Mouse (Mus musculus): Measurements from ENCODE around the gene Prkn. TPM values are rescaled to one million over a fixed set of nuclear protein-coding genes. Genes with fewer than 3 reads are reported as not detected.

The Prkn gene
- polyA plus RNA-seq, 1 experiment from 2014 or later: 2.1 TPM

GRCm38 (mm10) chr17:12059041-12059440 is 1218.9 kb downstream of the Prkn start:
- Histone ChIP-seq H3K9ac (no peak overlapping the region), H3K36me3 (no peaks in the 10 kb centered on the region), H3K4me2 (replicated peaks) (no peak overlapping the region), H3K9me3 (no peaks in the 10 kb centered on the region), H3K27ac (no peak overlapping the region), H3K4me3 (no peak overlapping the region), H3K27me3 (no peaks in the 10 kb centered on the region), H3K4me1 (no peaks in the 10 kb centered on the region)
- WGBS: 87% methylated on average over 6 of the region's 6 CpGs
- ATAC-seq (ENCODE audit: low FRiP score, low read depth): no peak

- Histone ChIP-seq H3K4me2 (replicated peaks) (no peak overlapping the region), H3K27me3 (no peaks in the 10 kb centered on the region), H3K4me3 (no peak overlapping the region), H3K9ac (no peak overlapping the region), H3K9me3 (no peaks in the 10 kb centered on the region), H3K36me3 (no peaks in the 10 kb centered on the region), H3K27ac (no peak overlapping the region), H3K4me1 (no peaks in the 10 kb centered on the region)
- 90% methylated on average over 10 of the region's 10 CpGs for WGBS
- no peak for ATAC-seq (ENCODE audit: low FRiP score, low read depth)
Measured at GRCm38 (mm10) chr17:12061381-12061780, 1221.2 kb downstream of the Prkn start.

- no peaks in the 10 kb centered on the region for H3K9me3 ChIP-seq
- no peak for ATAC-seq (ENCODE audit: low FRiP score, low read depth)
- H3K4me3 ChIP-seq: no peak overlapping the region
- H3K36me3 ChIP-seq: no peaks in the 10 kb centered on the region
- no peaks in the 10 kb centered on the region for H3K4me1 ChIP-seq
- no peak overlapping the region for H3K27ac ChIP-seq
- no peaks in the 10 kb centered on the region for H3K27me3 ChIP-seq
- H3K4me2 ChIP-seq (replicated peaks): no peak overlapping the region
- 89% methylated on average over 3 of the region's 3 CpGs for WGBS
- no peak overlapping the region for H3K9ac ChIP-seq
Measured at GRCm38 (mm10) chr17:12062861-12063260, 1222.7 kb downstream of the Prkn start.

DNA sequence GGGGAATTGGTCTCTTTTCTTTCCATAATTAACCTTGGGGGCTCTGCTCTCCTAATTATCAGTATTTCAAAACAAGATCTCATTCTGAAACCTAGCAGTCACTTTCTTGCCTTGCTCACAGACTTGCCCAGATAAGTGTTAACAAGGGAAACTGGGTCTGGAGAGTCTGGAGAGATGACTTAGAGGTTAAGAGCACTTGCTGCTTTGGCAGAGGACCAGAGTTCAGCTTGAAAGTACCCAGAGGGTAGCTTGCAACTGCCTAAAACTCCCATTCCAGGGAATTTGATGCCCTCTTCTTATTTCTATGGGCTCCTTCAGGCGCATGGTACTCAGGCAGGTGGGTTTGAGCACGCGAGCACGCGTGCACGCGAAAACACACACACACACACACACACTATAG is 1223.3 kb downstream of the Prkn start:
- Histone ChIP-seq H3K4me3 (no peak overlapping the region), H3K27ac (no peak overlapping the region), H3K4me2 (replicated peaks) (no peak overlapping the region), H3K36me3 (no peaks in the 10 kb centered on the region), H3K4me1 (no peaks in the 10 kb centered on the region), H3K27me3 (no peaks in the 10 kb centered on the region), H3K9me3 (peaks cover 4% of the 10 kb centered on the region; the same call in 1 of the 2 replicates), H3K9ac (no peak overlapping the region)
- WGBS: 97% methylated on average over 7 of the region's 7 CpGs
- no peak for ATAC-seq (ENCODE audit: low FRiP score, low read depth)

DNA sequence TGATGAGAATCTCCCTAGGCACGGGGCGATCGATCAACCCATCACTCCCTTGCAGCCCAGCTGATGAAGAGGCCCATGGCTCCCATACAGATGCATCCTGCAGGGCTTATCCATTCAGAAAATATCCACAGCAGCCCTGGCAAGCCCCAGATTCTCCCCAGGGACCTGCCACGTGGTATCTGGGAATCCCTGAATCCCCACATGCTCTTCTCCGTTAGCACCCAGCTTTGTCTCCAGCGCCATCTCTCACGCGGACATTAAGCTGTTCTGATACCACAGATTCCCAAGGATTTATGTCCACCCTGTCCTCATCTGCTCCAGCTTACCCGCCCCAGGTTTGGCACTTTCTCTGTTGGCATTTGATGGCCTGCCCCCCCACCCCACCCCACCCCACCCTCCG is 1225.9 kb downstream of the Prkn start:
- Histone ChIP-seq H3K27me3 (no peaks in the 10 kb centered on the region), H3K4me3 (no peak overlapping the region), H3K9ac (no peak overlapping the region), H3K4me1 (no peaks in the 10 kb centered on the region), H3K27ac (no peak overlapping the region), H3K4me2 (replicated peaks) (no peak overlapping the region), H3K9me3 (peaks cover 4% of the 10 kb centered on the region; the same call in 1 of the 2 replicates), H3K36me3 (no peaks in the 10 kb centered on the region)
- no peak for ATAC-seq (ENCODE audit: low FRiP score, low read depth)
- 82% methylated on average over 10 of the region's 10 CpGs for WGBS

GRCm38 (mm10) chr17:12076816-12077215 is 1236.6 kb downstream of the Prkn start:
- no peak overlapping the region for H3K27ac ChIP-seq
- no peaks in the 10 kb centered on the region for H3K9me3 ChIP-seq
- H3K4me3 ChIP-seq: no peak overlapping the region
- no peaks in the 10 kb centered on the region for H3K36me3 ChIP-seq
- H3K4me1 ChIP-seq: peaks cover 7% of the 10 kb centered on the region
- no peak for ATAC-seq (ENCODE audit: low FRiP score, low read depth)
- no peak overlapping the region for H3K9ac ChIP-seq
- H3K27me3 ChIP-seq: no peaks in the 10 kb centered on the region
- no peak overlapping the region for H3K4me2 ChIP-seq (replicated peaks)
- WGBS: 65% methylated on average over 2 of the region's 2 CpGs

GRCm38 (mm10) chr17:12080656-12081495 is 1240.7 kb downstream of the Prkn start:
- H3K4me2 ChIP-seq (replicated peaks): peak overlapping the region; percentile 27
- ATAC-seq (ENCODE audit: low FRiP score, low read depth): no peak

DNA sequence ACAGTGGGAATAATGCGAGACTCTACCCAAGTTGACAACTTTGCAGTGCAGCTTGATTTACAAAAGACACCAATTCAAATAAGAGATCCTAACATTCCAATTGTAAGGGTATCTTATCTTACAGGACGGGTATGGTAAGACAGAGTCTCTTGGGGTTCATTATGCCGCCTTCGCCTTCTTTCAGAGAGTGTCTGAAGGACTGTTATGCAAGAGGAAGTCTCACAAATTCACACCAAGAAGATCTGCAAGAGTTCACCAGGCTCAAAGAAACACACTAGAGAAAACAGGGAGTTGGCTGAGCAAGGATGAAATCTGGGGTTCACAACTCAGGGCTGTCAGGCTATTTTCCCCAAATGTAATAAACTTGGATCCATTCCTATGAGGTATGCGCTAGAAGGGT is 1242.0 kb downstream of the Prkn start:
- Histone ChIP-seq H3K27ac (no peak overlapping the region), H3K4me1 (peaks cover 7% of the 10 kb centered on the region), H3K9me3 (no peaks in the 10 kb centered on the region), H3K9ac (no peak overlapping the region), H3K36me3 (no peaks in the 10 kb centered on the region), H3K4me2 (replicated peaks) (no peak overlapping the region), H3K4me3 (no peak overlapping the region), H3K27me3 (no peaks in the 10 kb centered on the region)
- no peak for ATAC-seq (ENCODE audit: low FRiP score, low read depth)
- 89% methylated on average over 5 of the region's 5 CpGs for WGBS

More at GRCm38 (mm10) chr17:12080656-12081495, 1240.7 kb downstream of the Prkn start:
- Histone ChIP-seq H3K9me3 (no peaks in the 10 kb centered on the region), H3K27me3 (no peaks in the 10 kb centered on the region), H3K4me3 (no peak overlapping the region), H3K36me3 (no peaks in the 10 kb centered on the region), H3K9ac (no peak overlapping the region), H3K4me1 (peaks cover 7% of the 10 kb centered on the region), H3K27ac (no peak overlapping the region)
- 37% methylated on average over 20 of the region's 20 CpGs for WGBS

DNA sequence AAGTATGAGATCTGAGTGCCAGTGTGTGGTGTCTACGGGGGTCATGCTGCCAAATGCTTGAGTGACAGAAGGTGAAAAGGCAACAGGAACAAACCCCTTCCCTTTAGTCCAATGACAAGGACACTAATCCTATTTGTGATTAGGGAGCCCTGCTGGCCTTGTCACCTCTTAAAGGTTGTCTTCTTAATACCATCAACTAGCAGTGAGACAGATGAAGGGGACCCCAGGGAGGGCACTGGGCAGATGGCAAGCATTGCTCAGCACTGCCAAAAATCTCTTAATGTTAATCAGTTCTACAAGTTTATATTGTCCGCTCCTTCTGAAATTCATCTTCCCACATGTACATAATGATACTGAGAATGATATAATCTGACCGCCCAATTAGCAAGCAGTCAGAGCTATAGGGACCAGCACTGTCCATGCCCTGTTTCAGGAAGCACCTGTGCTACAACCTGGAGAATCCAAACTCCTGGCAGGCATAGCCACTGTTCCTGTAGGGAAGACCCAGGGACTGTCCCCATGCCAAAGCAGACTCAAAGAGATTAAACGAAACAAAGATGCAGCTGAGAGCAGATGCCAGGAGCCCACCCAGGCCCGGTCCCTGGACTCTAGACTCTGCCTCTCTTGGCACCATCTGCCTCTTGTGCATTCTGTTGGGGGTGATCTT is 1250.2 kb downstream of the Prkn start:
- Histone ChIP-seq H3K4me3 (no peak overlapping the region), H3K4me2 (replicated peaks) (no peak overlapping the region), H3K27me3 (no peaks in the 10 kb centered on the region), H3K36me3 (no peaks in the 10 kb centered on the region), H3K9ac (no peak overlapping the region), H3K27ac (no peak overlapping the region), H3K4me1 (no peaks in the 10 kb centered on the region), H3K9me3 (no peaks in the 10 kb centered on the region)
- WGBS: 79% methylated on average over 5 of the region's 5 CpGs
- ATAC-seq (ENCODE audit: low FRiP score, low read depth): no peak

GRCm38 (mm10) chr17:12092901-12093564 is 1252.8 kb downstream of the Prkn start:
- 81% methylated on average over 6 of the region's 6 CpGs for WGBS

DNA sequence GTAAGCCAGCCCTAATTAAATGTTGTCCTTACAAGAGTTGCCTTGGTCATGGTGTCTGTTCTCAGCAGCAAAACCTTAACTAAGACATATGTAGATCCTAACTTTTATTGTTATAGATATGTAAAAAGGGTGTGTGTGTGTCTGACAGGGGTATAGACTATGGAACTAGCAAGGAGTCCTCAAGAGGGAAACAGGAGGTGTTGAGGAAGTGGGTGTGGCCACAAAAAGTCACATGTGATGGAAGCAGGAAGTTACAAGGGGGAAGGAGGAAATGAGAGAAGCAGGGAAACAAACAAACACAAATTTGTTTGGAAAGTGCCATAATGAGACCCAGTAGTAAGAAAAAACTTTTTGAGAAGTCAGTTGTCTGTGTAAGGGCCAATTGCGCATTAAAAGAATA is 1253.8 kb downstream of the Prkn start:
- Histone ChIP-seq H3K4me1 (no peaks in the 10 kb centered on the region), H3K27me3 (no peaks in the 10 kb centered on the region), H3K9me3 (no peaks in the 10 kb centered on the region), H3K4me3 (no peak overlapping the region), H3K36me3 (no peaks in the 10 kb centered on the region), H3K4me2 (replicated peaks) (no peak overlapping the region), H3K27ac (no peak overlapping the region), H3K9ac (no peak overlapping the region)
- WGBS: 95% methylated on average over 1 of the region's 1 CpGs
- no peak for ATAC-seq (ENCODE audit: low FRiP score, low read depth)

More at GRCm38 (mm10) chr17:12092901-12093564, 1252.8 kb downstream of the Prkn start:
- H3K27ac ChIP-seq: no peak overlapping the region
- H3K9me3 ChIP-seq: no peaks in the 10 kb centered on the region
- ATAC-seq (ENCODE audit: low FRiP score, low read depth): no peak
- no peak overlapping the region for H3K4me2 ChIP-seq (replicated peaks)
- no peaks in the 10 kb centered on the region for H3K27me3 ChIP-seq
- H3K4me1 ChIP-seq: no peaks in the 10 kb centered on the region
- no peak overlapping the region for H3K9ac ChIP-seq
- no peaks in the 10 kb centered on the region for H3K36me3 ChIP-seq
- no peak overlapping the region for H3K4me3 ChIP-seq
